Mouse (Mus musculus): ENCODE data around the gene Tbx3.

DNA sequence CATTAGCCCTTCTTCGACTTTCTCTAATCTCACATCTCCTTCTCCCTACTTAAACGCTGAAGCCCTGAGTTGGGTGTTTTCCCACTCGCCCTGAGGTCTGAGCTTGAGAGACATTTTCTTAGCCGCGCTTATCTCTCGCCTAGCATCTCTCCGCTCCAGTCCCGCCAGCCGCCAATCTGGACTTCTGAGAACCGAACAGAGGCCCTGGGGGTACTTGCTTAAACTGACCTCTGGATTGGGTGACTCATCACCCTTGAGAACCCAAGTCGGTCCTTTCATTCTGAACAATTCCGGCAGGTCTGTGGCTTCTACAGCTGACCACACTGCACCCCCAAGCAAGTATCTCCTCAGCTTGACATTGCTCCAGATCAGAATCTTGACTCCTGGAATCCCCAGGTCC, 32.2 kb upstream of the Tbx3 start:
- TF ChIP-seq CTCF (IDR thresholded peaks at IDR 0.05; ENCODE audit: low read depth) (no peak), EP300 (optimal IDR thresholded peaks at IDR 0.05) (no peak)

Measured in stomach, postnatal 0 days (tissue).